Mouse (Mus musculus): ENCODE results near the gene Fam107a. TPM values are rescaled to one million over a fixed set of nuclear protein-coding genes. Genes with fewer than 3 reads are reported as not detected.
"Not testable (repeated sequence)": the region's sequence is repeated elsewhere in the genome, so short reads cannot be mapped to it uniquely, and the experiment has no call there.

The Fam107a gene
- polyA plus RNA-seq, 1 experiment = 323 TPM

GRCm38 (mm10) chr14:8316366-8317193 lies 1.2 kb downstream of the Fam107a start:
- no peak for DNase-seq (ENCODE audit: extremely low spot score in 1 of 2, low spot score in 1 of 2)

GRCm38 (mm10) chr14:8315169-8315568 lies 2.7 kb downstream of the Fam107a start:
- no peak for DNase-seq (ENCODE audit: extremely low spot score in 1 of 2, low spot score in 1 of 2)

GRCm38 (mm10) chr14:8314536-8314935 lies 3.3 kb downstream of the Fam107a start:
- peak in 1 of 2 experiments; percentile 43 for DNase-seq (ENCODE audit: extremely low spot score in 1 of 2, low spot score in 1 of 2)

GRCm38 (mm10) chr14:8313877-8314276 lies 3.9 kb downstream of the Fam107a start:
- peak in 1 of 2 experiments; percentile 27 for DNase-seq (ENCODE audit: extremely low spot score in 1 of 2, low spot score in 1 of 2)

DNA sequence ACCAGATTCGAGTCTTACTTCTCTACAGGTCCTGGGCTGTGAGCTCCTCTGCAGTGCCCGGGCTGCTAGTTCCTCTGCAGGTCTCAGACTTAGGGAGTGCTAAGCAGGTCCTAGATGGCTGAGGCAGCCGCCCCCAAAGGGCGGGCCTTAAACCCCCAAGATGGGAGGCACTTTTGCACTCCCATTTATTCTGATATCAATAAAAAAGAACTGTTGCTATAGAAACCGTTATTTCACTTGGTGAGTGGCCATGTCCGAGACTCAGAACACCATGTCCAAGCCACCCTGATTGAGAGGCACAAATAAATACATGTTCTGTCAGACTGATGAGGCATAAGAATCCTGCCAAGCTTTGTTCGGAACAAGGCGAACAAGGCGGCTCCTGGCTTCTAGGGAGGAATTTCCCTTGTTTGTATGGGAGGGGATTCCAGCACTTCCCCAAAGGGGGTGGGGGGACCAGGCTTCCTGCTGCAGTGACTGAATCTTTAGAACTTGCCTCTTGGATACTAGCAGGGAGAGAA lies 8.1 kb downstream of the Fam107a start:
- peak in 1 of 2 experiments; percentile 51 for DNase-seq (ENCODE audit: extremely low spot score in 1 of 2, low spot score in 1 of 2)

GRCm38 (mm10) chr14:8308650-8309049 lies 9.2 kb downstream of the Fam107a start:
- DNase-seq (ENCODE audit: extremely low spot score in 1 of 2, low spot score in 1 of 2) = no peak

DNA sequence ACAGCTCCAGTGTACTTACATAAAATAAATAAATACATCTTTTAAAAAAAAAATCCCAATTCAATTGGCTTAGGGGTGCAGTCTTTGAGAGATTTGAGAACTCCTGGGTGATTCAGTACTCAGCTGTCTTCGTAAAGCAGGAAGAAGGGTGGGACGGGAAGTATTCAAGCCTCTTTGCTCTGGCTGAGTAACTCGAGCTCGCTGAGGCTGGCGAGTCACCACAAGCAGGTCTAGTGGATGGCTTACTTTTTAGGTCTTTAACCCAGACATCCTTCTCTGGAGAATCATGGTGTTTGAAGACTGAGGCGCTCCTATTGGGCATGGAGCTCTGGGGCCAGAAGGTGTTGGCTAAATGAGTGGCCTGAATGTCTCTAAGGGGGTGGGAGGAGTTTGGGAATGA lies 10.9 kb downstream of the Fam107a start:
- no peak for DNase-seq (ENCODE audit: extremely low spot score in 1 of 2, low spot score in 1 of 2)

DNA sequence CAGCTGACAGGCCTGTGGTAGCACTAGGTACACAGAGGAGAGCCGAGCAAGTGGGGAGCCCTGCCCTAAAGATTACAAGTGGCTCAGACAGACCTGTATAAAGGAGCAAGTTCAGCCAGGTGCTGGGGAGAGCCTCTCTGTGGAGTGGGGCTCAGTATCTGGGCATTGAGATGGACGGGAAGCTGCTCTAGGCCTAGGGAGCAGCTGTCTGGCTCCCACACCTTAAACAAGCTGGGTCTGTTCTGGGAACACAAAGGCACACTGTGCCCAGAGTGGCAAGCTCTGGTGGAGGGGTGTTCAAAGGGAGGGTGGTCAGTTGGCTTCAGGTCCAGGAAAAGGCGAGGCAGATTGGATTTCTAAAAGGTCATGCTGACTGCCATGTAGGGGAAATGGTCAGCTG lies 12.8 kb downstream of the Fam107a start:
- no peak for DNase-seq (ENCODE audit: extremely low spot score in 1 of 2, low spot score in 1 of 2)

DNA sequence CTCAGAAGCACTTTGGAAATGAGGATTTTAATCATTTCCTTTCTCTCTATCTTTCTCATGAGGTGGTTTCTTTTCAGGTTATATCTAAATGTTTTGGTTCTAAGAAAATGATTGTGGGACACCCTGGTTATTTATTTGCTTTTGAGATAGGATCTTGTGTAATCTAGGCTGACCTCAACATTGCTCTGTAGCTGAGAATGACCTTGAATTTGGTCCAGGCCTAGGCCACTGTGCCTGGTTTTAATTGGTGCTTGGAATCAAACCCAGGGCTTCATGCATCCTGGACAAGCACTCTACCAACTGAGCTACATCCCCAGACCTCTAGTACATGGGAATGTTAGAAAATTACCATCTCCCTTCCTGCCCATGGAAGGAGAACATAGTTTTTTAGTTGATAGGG lies 13.7 kb downstream of the Fam107a start:
- DNase-seq (ENCODE audit: extremely low spot score in 1 of 2, low spot score in 1 of 2) = no peak

DNA sequence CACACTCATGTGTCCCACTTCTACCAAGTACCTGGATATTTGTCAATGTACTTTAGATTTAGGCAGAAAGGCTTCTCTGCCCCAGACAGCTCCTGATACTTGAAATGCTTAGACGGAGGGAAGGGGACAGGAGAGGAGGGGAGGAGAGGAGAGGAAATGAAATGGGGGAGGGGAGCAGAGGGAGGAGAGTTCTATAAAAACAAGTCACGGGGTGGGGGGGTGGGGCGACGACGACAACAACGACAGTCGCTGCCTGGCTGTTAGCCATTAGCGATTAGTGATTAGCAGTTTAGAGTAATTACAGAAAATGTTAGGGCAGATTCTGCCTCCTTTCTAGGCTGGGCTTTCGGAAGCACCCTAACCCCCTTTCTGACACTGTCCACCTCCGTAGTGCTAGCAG lies 15.1 kb downstream of the Fam107a start:
- DNase-seq (ENCODE audit: extremely low spot score in 1 of 2, low spot score in 1 of 2) = no peak

- DNase-seq (ENCODE audit: extremely low spot score in 1 of 2, low spot score in 1 of 2) = peak in 1 of 2 experiments; percentile 62
Observed at GRCm38 (mm10) chr14:8300281-8300680, 17.5 kb downstream of the Fam107a start.

GRCm38 (mm10) chr14:8297889-8298293 lies 19.9 kb downstream of the Fam107a start:
- no peak for DNase-seq (ENCODE audit: extremely low spot score in 1 of 2, low spot score in 1 of 2)

DNA sequence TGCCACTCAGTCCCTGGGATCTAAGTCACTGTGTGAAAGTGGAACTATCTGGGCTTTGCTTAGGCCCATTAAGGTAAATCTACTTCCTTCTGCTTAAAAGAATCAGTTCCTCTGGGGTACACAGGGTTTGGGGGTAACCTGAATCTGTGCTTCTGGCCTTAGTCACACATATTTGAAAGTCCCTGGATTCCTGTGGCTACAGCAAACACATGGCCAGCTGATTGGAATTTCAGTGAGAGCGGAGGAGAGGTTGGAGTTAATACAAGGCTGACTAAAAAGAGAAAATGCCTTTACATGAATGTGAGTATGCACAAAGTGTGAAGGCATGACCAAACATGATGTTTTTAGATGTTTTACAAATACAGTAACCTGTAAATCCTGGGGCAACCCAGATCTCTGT lies 23.6 kb downstream of the Fam107a start:
- no peak for DNase-seq (ENCODE audit: extremely low spot score in 1 of 2, low spot score in 1 of 2)

DNA sequence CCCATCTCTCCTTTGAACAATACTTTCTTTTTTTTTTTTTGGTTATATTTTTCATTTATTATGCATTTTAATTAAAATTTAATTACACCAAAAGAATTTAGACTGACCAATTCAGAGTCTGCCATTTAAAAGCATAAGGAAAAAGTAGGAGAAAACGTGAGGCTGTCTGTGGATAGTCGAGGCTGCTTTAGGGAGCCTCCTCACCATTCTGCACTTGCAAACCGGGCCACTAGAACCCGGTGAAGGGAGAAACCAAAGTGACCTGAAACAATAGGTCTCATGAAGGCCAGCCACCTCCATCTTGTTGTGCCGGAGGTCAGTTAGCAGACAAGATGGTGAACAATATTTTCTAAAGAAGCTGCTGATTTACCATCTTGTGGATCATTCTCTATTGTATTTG lies 31.2 kb downstream of the Fam107a start:
- DNase-seq (ENCODE audit: extremely low spot score in 1 of 2, low spot score in 1 of 2) = peak; percentile 47 to 78

DNA sequence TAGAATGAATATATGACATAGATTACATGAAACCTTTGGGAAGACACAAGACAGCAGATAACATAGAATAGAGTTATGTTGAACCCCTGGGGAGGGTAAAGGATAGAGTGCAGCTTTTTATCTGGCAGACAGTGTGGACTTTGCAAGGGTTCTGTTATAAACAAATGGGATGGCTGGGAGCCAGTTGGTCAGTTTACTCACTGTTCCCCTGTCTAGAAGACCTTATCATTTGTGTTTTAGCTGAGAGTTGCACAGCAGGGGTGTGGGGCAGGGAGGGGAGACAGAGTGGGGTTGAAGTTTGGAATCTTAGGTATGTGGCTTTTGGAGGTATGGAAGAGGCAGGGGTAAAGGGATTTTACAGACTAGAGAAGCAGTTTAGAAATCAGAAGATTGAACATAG lies 34.0 kb downstream of the Fam107a start:
- no peak for DNase-seq (ENCODE audit: extremely low spot score in 1 of 2, low spot score in 1 of 2)

DNA sequence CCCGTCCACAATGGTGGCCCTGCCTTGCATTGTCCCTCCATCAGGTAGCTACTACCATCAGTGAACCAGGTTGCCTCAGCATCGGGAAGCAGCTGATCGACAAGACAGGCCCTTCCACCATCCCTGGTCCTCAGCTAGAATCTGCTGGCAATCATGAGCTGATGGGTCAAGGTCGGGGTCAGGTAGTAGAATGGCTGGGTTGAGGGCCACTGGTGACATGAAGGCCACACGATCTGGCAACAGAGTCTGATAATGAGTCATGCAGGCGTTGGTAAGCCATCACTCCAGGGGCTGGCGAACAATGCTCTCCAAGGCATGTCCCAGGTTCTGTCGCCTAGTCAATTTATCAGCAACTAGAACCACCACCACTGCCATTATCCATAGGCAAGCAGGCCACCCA lies 46.5 kb downstream of the Fam107a start:
- DNase-seq (ENCODE audit: extremely low spot score in 1 of 2, low spot score in 1 of 2) = not testable (repeated sequence)

GRCm38 (mm10) chr14:8264378-8264777 lies 53.4 kb downstream of the Fam107a start:
- DNase-seq (ENCODE audit: extremely low spot score in 1 of 2, low spot score in 1 of 2) = no peak

DNA sequence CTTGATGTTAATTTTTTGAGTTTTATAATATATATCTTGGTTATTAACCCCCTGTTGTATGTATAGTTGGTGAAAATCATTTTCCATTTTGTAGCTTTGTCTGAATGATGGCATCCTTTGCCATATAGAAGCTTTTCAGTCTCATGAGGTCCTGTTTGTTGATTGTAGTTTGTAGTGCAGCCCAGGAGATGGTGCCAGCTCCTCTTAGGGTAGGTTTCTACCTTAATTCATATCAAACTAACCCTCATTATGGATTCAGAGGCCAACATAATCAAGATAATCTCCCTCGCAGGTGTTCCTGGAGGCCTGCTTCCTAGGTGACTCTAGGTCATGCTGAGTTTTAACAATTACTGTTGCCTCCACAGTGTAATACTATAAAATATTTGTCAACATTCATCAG lies 55.6 kb downstream of the Fam107a start:
- DNase-seq (ENCODE audit: extremely low spot score in 1 of 2, low spot score in 1 of 2) = peak in 1 of 2 experiments; percentile 20

DNA sequence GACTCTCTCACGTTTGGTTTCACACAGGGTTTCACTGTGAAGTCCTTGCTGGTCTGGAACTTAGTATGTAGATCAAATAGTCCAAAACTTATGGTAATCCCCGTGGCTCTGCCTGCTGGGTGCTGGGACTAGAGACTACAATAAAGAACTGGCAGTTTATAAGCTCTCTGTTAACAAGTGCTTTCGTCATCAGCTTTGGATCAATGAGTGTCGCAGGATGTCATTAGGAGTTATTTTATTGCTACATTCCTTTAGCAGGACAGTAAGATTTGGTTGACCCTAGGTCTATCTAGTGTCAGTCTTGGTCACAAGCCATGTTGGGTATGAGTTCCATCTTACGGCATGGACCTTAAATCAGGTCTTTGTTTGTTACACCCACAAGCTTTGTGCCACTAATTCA lies 57.6 kb downstream of the Fam107a start:
- no peak for DNase-seq (ENCODE audit: extremely low spot score in 1 of 2, low spot score in 1 of 2)

GRCm38 (mm10) chr14:8259166-8259565 lies 58.7 kb downstream of the Fam107a start, which contains the start of gene Acox2:
Gene Acox2 (minus strand): TSS chr14:8259353.
- DNase-seq (ENCODE audit: extremely low spot score in 1 of 2, low spot score in 1 of 2) = no peak

DNA sequence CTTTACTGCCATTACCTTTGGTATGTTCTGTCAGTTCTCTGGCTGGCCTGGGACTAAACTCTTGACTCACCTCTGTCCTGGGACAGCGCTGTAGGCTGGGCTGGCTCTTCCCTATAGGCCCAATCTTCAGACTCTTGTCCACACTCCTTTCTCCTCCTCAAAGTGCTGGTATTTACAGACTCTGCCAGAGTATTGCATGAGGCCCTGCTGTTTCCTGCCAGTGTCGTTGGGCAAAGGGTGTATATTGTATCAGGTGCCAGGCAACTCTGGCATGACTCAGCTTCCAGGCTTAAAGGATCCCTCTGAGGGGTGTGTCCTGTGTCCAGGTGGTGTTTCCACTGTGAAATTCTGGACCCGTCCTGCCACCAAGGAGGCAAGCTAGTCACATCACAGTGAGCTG lies 59.1 kb downstream of the Fam107a start:
- no peak for DNase-seq (ENCODE audit: extremely low spot score in 1 of 2, low spot score in 1 of 2)

DNA sequence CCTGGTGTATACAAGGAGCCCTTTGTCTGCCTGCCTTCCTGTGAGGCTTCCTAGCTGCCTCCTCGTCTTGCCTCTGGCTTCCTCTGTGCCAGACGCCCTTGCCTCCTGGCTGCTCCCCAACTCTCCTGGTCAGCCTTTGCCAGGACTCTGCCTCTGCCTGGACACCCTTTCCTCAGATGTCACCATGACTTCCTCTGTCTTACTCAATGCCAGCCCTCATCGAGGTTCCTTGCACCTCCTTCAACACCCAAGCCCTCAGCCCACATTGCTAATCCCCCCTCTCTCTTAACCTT lies 59.5 kb downstream of the Fam107a start:
- no peak for DNase-seq (ENCODE audit: extremely low spot score in 1 of 2, low spot score in 1 of 2)

All from frontal cortex, adult 2 months (tissue).